ENCODE assay signal across 19 mouse cellular contexts in the genomic region with DNA sequence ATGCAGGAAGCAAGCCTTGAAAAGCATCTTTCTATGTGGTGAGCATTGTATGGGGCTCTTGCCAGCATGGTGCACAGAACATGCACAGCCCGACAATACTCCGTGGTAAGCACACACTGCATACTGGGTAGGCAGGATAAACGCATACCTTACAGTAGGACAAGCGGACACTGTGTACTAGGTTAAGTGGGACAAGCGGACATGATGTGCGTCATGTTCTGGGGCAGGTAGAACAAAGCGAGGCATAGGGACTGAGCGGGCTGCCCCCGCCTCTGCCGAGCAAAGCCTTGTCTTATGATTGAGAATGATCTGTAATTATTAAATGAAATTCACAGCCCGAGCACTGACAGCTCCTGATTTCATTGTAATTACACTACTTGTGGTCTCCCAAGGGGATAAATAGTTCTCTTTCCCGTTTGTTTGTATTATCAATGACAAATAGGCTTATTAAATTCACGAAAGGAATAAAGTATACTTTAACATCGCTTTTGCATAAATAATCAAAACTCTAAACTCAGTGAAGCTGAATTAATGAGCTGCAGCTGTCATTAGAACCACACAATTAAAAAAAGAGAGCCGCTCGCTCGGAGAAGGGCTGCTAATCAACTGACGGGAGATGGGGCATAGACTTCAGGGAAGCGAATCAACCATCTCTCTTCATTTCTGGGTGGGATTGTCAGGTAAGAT. TPM values are rescaled to one million over a fixed set of nuclear protein-coding genes. Genes with fewer than 3 reads are reported as not detected.
DNase-seq lines count a peak whose midpoint lies in the region; ATAC-seq and TF ChIP-seq lines count a peak whose summit lies in the region.
"Had no signal": no experiment of that assay in that cellular context is flagged by ENCODE, and none has a peak within 500 bp of the region (broad histone marks: within the 10 kb centered on the region; RNA-seq: fewer than 3 reads in every experiment).

No protein-coding gene starts in this region.

- H3K9ac ChIP-seq in forebrain, embryonic 14.5 days (ENCODE audit: low read length) = peak overlapping the region; percentile 6; the same call in 1 of the 2 replicates
- H3K9ac ChIP-seq in midbrain, embryonic 12.5 days (replicated peaks) = no peak overlapping the region
- H3K9ac ChIP-seq in neural tube, embryonic 15.5 days (replicated peaks) = no peak overlapping the region

- peaks cover 55% of the 10 kb centered on the region for H3K36me3 ChIP-seq in forebrain, embryonic 14.5 days (ENCODE audit: control insufficient read depth, insufficient read depth, low read length)
- H3K36me3 ChIP-seq in midbrain, embryonic 12.5 days = peaks cover 57% of the 10 kb centered on the region
- peaks cover 47% of the 10 kb centered on the region for H3K36me3 ChIP-seq in neural tube, embryonic 15.5 days

- H3K4me3 ChIP-seq in layer of hippocampus, adult 2 months = no peak overlapping the region
- no peak overlapping the region for H3K4me3 ChIP-seq in forebrain, embryonic 14.5 days (ENCODE audit: low read depth, low read length)
- no peak overlapping the region for H3K4me3 ChIP-seq in midbrain, embryonic 12.5 days
- no peak overlapping the region for H3K4me3 ChIP-seq in neural tube, embryonic 15.5 days (replicated peaks)
- H3K4me3 ChIP-seq: limb, embryonic 10.5 days had no signal

- H3K9me3 ChIP-seq in forebrain, embryonic 14.5 days (replicated peaks; ENCODE audit: control insufficient read depth, low read length) = no peaks in the 10 kb centered on the region
- H3K9me3 ChIP-seq in midbrain, embryonic 12.5 days = no peaks in the 10 kb centered on the region
- no peaks in the 10 kb centered on the region for H3K9me3 ChIP-seq in neural tube, embryonic 15.5 days (replicated peaks)
- H3K9me3 ChIP-seq: limb, embryonic 10.5 days had no signal

- peaks cover 10% of the 10 kb centered on the region; the same call in 1 of the 2 replicates for H3K4me1 ChIP-seq in forebrain, embryonic 14.5 days (ENCODE audit: control insufficient read depth, insufficient read depth, low read length)
- no peaks in the 10 kb centered on the region; the same call in 1 of the 2 replicates for H3K4me1 ChIP-seq in midbrain, embryonic 12.5 days
- peaks cover 7% of the 10 kb centered on the region for H3K4me1 ChIP-seq in neural tube, embryonic 15.5 days
- H3K4me1 ChIP-seq: limb, embryonic 10.5 days had no signal

- peak overlapping the region; percentile 2; the same call in 1 of the 2 replicates for H3K27ac ChIP-seq in layer of hippocampus, adult 2 months
- H3K27ac ChIP-seq in forebrain, embryonic 14.5 days (ENCODE audit: low read depth, low read length) = peak overlapping the region; percentile 89
- H3K27ac ChIP-seq in midbrain, embryonic 12.5 days (replicated peaks) = peak overlapping the region; percentile 47
- no peak overlapping the region for H3K27ac ChIP-seq in neural tube, embryonic 15.5 days (replicated peaks)
- H3K27ac ChIP-seq: limb, embryonic 10.5 days; stomach, postnatal 0 days had no signal

- WGBS in forebrain, embryonic 14.5 days = 28% methylated on average over 19 of the region's 19 CpGs
- 80% methylated on average over 19 of the region's 19 CpGs for WGBS in midbrain, embryonic 12.5 days
- WGBS in neural tube, embryonic 15.5 days = 60% methylated on average over 19 of the region's 19 CpGs

- DNase-seq in layer of hippocampus, adult 2 months (ENCODE audit: low spot score in 2 of 2) = no peak
- DNase-seq in layer of hippocampus, postnatal 25 days (ENCODE audit: extremely low spot score in 1 of 2, low spot score in 1 of 2) = no peak
- peak; percentile 87 for DNase-seq in forebrain, embryonic 14.5 days (ENCODE audit: low spot score)
- DNase-seq in ovary, postnatal 14 days (ENCODE audit: low spot score) = no peak
- no peak for DNase-seq in right cerebral cortex, postnatal 14 days
- no peak for DNase-seq in yolk sac, embryonic 10.5 days (ENCODE audit: low spot score)
- DNase-seq: B cell, adult 2 months; cerebellum, adult 9-11 months; gastrocnemius, postnatal 10 days; lung, adult 2 months; lung, postnatal 4 days; right cerebral cortex, postnatal 25 days had no signal

- peak; percentile 83 for ATAC-seq in forebrain, embryonic 14.5 days
- ATAC-seq in midbrain, embryonic 12.5 days (ENCODE audit: low FRiP score, low read depth) = no peak
- ATAC-seq in neural tube, embryonic 15.5 days (ENCODE audit: low FRiP score) = 0 out of 2 replicates have a peak, but pooled peaks have one; percentile 32
- ATAC-seq: activated CD4-positive, CD25-positive, alpha-beta regulatory T cell, adult 4 months; Patski had no signal

- TF ChIP-seq CTCF in layer of hippocampus, adult 2 months (conservative IDR thresholded peaks at IDR 0.05) = no peak

- peak overlapping the region; percentile 35 for H3K4me2 ChIP-seq in forebrain, embryonic 14.5 days (ENCODE audit: low read length)
- H3K4me2 ChIP-seq in midbrain, embryonic 12.5 days (replicated peaks) = no peak overlapping the region
- peak overlapping the region; percentile 20 for H3K4me2 ChIP-seq in neural tube, embryonic 15.5 days
- H3K4me2 ChIP-seq: liver, embryonic 11.5 days had no signal

- H3K27me3 ChIP-seq in forebrain, embryonic 14.5 days (replicated peaks; ENCODE audit: control insufficient read depth, insufficient read depth, low read length) = no peaks in the 10 kb centered on the region
- no peaks in the 10 kb centered on the region for H3K27me3 ChIP-seq in midbrain, embryonic 12.5 days
- H3K27me3 ChIP-seq in neural tube, embryonic 15.5 days (replicated peaks) = no peaks in the 10 kb centered on the region
- H3K27me3 ChIP-seq: Patski had no signal

RNA-seq across cellular contexts. Expression of a gene that starts 16.1 kb away (rescaled TPM):
- 100 to 1,000 TPM; 138 to 144 TPM for total RNA-seq in layer of hippocampus, adult 2 months (2021)
- 100 to 1,000 TPM; 126 to 139 TPM for total RNA-seq in layer of hippocampus, postnatal 25 days (2021)
- 3.7 and 5.2 TPM in 2 replicates for polyA plus RNA-seq in forebrain, embryonic 14.5 days (2014; fragmentation: Nextera tagmentation; extraction: Ambion mirVana)
- polyA plus RNA-seq in midbrain, embryonic 12.5 days (2016; fragmentation: Nextera tagmentation; extraction: Ambion mirVana) = 3.5 and 4.4 TPM in 2 replicates
- polyA plus RNA-seq in neural tube, embryonic 15.5 days (2015; fragmentation: Nextera tagmentation; extraction: Ambion mirVana) = 2.6 and 4.2 TPM in 2 replicates
